Mouse (Mus musculus) gastrocnemius, adult 18-20 months (tissue): Measurements from ENCODE around the gene Coasy. TPM values are rescaled to one million over a fixed set of nuclear protein-coding genes. Genes with fewer than 3 reads are reported as not detected.

Experiments
- DNase-seq: peaks from one replicate; pipeline ENCODE4 v3.0.0; 2021; ENCODE audit warnings: low spot score
- total RNA-seq, 2 experiments: library from RNA; stranded (reverse); gene quantifications; 2 replicates each; pipeline ENCODE4 v1.2.3; 2021

Gene Coasy
- total RNA-seq, 2 experiments from 2014 or later = 7.3 to 7.7 TPM

DNA sequence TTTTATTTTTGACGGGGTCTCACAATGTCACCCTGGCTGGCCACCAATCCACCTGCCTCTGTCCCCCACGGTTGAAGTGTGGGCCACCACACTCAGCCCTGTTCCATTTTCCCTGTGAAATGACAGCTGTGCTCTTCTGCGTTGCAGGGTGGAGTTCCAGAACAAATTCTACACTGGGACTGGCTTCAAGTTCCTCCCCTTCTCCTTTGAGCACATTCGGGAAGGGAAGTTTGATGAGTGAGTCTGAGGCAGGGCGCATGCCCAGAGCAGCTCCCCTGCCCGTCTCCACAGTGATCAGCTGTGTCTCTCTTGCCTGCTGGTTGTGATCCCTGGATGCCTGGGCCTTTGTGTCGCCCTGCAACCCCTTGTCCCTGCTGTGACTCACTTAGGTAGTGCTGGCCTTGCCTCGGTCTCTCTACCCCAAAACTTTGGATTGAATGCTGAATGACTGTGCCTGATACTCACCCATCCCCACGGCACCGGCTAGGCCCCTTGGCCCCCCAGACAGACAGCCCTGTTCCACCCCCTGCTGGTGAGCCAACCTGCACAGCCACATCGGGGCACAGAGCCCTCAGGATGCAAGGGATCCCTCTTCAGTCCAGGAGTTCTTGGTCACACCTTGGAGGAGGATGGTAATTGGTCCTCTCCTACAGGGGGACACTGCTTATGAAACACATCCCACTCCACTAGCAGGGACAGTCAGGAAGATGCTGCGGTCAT lies 20.0 kb upstream of the Coasy start:
- DNase-seq = peak; percentile 75

DNA sequence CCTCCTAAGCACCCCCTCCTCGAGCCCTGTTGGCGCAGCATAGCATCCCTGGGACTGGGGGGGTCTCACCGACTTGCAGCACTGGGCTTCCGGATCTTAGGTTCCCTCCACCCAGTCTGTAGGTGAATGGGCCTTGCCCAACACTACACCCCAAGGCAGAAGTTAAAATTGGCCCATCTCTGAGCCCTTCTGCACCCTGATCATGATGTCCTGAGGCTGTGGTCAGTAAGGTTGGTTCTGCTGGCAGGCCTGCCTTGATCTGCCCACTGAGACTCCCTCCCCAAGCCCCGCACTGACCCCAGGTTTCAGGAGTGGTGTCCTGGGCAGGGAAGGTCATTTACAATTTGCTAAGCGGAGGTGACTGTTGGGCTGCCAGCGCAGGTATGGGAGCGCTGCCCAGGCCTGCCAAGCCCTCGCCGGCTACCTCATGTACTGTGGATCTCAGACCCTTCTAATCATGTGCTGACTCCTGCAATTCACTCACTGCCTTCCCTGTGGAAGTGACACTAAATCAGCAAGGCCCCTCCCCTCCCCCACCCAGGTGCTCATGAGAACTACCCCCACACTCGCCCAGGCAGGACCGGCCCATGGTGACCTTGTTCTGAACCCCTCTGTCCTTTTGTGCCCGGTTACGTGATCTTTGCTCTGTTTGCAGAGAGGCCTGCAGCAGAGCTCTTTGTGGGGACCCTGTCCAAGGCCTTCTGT lies 19.2 kb upstream of the Coasy start:
- DNase-seq = no peak

DNA sequence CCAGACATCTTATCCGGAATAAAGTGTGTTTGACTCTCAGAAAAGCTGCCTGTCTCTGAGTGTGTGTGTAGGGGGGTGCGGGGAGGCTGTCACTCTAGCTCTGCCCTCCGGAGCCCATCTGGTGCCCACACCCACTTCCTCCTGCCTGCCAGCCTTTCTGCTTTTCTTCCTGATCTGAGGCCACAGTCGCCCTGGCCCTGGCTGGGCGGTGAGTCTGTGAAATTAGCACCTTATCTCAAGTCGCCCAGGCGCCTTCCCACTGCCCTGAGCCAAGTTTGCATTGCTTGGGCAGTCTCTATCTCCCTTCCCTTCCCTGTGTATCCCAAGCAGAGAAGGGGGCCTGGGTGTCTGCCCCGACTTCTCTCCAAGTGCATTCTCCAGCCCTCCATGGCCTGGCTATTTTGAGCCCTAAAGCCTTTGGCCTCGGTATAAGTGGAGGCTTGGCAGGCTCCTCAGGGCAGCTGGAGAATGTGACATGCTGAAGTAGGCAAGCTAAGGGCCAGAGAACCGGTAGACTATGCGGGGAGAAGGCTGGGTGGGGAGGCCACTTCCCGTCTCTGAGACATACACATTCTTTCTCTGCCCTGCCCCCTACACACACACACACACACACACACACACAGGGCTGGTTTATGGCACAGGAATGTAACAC lies 18.6 kb upstream of the Coasy start:
- peak; percentile 82 for DNase-seq

DNA sequence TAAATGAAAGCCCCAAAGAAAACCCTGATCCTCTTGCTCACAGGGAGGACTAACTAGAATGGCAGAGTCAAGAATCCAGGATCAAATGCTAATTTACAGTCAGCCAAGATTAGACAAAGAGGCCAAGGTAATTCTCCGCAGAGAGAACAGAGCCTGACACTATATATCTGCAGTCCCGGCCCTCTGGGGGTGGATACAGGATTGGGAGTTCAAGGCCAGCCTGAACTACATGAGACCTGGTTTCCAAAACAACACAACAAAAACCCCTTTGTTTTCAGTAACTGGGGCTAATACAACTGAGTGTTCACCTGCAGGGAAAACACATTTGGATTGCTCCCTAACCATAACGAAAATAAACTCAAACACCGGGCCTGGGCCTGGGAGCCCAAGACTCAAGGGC lies 17.9 kb upstream of the Coasy start:
- DNase-seq = no peak

DNA sequence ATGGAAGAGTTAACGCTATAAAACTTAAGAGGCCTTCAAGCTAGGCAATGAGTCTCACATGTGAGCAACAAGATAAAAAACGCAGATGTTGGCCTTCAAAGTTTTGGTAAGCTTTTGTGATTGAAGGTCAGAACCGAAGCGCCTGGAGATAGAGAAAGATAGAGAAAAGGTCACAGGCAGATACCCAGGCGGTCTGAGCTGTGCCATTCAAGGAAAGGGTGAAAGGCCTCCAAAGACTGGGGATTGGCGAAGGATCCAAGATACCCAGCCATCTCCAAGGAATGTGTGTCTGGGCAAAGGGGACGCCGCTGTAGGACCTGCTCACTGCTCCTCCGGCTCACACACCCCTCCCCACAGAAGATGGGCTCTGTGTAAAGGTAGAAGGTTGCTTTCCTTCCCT lies 17.4 kb upstream of the Coasy start:
- no peak for DNase-seq

DNA sequence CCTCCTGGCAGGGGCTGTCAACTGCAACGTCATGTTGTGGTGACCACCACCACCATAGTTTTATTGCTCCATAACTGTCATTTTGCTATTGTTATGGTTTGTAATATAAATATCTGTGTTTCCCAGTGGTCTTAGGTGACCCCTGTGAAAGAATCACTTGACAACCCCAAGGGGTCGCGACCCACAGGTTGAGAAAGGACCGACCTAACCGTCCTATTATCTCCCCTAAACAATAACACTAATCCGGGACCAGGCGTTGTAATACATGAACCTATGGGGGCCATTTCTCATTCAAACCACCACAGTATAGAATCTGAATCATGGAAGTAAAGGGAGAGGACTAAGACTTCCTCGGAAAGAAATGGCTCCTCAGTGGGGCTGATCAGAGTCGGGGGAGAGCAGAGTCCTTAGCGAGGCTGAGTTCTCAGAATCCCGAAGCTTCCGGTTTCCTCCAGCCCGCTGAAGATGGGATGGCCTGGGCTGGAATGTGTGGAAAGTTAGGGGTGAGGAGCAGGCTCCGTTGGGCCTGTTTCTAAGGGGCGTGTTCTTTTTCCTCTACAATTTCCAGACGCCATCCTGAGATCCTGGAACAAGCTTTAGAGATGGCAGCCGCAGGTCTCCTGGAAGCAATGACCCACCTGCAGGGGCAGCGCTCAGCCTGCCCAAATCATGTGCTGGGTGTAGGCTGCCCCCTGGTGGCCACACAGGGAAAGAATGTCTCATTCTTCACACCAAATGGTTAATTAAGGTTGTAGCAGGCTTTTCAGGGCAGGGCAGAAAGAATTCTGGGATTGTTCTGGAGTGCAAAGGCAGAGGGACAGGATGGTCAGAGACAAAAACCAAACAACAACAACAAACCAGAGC lies 15.6 kb upstream of the Coasy start:
- DNase-seq = peak; percentile 79

DNA sequence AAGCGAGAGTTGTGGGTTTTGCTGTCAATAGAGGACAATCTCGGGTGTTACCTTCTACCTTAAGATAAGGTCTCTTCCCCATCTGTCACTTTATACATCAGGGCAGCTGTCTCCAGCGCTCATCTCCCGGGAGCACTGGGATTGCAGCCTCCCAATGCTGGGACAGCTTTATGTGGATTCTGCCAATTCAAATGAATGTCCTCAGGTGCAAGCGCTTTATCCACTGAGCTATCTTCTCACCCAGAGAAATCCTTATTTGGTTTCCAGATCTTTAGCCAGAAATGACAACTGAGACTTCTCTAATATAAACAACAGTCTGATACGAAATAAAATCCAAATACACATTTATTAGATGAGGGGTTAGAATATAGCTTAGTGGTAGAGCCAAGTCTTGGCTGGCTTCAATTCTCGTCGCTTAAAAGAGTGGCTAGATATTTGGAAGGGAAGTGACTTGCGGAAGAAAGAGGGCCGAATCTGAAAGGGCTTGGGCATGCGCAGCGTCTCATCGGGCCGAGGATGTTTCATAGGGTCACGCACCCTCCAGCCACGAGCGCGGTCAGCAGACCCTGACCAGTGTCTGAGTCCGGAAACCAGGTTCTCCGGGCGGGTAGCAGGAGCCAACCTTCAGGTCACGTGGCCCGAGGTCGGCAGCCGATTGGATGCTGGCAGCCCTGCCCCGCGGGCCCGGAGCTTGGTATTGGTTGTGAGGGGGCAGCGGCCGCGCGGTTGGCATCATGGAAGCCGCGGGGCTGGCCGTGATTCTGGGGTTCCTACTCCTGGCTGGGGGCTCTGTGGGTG lies 12.8 kb upstream of the Coasy start, which contains the start of gene Naglu:
Gene Naglu (plus strand): TSS at position 622 of the 798 bp plus-strand sequence.
- peak; percentile 97 for DNase-seq

DNA sequence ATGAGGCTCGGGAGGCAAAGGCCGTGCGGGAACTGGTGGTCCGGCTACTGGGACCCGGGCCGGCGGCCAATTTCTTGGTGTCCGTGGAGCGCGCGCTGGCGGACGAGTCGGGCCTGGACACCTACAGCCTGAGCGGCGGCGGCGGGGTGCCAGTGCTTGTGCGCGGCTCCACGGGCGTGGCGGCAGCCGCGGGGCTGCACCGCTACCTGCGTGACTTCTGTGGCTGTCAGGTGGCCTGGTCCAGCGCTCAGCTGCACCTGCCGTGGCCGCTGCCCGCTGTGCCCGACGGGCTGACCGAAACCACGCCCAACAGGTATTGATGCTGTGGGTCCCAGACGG lies 12.2 kb upstream of the Coasy start:
- no peak for DNase-seq

DNA sequence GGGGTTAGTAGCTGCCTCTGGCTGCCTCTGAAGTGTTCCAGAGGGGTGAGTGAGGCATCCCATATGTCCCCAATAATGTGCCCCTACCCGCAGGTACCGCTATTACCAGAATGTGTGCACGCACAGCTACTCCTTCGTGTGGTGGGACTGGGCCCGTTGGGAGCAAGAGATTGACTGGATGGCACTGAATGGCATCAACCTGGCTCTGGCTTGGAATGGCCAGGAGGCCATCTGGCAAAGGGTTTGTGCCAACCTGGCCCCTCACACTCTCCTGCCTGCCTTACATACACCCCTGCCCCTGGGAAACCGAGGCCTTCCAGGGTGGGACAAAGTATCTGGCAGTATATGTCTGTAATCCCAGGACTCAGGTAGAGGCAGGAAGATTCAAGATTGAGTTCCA lies 11.4 kb upstream of the Coasy start:
- no peak for DNase-seq

DNA sequence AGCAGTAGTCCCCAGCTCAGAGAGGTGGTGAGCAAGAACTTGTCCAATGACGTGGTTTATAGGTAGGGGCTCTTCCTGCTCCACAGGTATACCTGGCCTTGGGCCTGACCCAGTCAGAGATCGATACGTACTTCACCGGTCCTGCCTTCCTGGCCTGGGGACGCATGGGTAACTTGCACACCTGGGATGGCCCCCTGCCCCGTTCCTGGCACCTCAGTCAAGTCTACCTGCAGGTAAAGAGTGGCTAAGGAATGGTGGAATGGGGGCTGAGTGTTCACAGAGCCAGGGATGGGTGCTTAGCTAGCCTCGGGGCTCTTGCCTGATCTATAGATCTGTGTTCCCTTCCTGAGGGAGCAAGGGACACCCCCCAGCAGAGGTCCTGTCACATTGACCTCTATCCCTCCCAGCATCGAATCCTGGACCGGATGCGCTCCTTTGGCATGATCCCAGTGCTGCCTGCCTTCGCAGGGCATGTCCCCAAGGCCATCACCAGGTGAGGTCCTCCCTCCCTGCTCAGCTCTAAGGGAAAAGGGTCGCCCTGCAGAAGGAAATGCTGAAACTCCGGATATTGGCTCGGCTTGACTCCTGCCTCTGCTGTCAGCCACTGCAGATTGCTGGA lies 10.4 kb upstream of the Coasy start:
- DNase-seq = no peak

DNA sequence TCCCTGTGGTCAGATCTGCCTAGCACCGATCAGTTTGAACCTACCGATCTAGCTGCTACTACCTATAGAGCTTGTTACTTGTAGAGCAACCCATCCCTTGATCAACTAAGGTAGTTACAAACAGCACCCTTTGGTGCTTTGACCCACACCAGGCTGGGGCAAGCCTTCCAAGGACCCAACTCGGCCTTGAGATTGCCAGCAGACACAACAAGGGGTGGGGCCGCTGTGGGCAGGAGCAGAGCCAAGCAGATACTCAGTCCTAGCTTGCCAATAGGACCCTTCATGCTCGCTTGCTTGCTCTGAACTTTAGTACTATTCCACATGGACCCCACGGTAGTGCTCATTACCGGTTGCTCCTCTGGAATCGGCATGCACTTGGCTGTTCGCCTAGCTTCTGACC lies 4.2 kb upstream of the Coasy start, which contains the start of gene Hsd17b1:
Gene Hsd17b1 (plus strand): TSS at position 291 of the 400 bp plus-strand sequence.
- no peak for DNase-seq

DNA sequence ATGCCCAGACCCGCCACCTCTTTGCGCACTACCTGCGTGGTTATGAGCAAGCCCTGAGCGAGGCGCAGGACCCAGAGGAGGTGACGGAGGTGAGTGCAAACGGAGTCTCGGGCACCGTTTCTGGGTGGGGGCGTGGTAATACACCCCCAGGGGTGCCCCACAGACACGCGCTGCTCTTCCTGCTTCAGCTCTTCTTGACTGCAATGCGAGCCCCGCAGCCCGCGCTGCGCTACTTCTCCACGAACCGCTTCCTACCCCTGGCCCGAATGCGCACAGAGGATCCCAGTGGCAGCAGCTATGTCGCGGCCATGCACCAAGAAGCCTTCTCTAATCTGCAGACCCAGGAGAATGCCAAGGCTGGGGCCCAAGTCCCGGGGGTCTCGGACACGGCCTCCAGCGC lies 2.6 kb upstream of the Coasy start:
- DNase-seq = no peak

DNA sequence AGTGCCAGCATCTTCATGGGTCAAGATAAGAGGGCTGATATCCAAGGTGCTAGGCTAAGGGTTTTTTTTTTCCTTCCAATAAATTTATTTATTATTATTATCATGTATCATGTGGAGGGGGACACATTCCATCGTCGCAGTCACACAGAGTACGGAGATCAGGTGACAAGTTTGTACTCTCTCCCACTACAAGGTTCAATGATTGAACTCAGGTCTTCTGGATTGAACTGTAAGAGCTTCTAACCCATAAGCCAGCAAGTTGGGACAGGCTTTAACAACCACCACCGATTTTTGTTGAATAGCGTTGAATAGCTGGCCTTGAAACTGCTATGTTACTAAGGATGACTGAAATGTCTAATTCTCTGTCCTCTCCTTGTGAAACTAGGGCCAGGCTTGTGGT lies 1.9 kb upstream of the Coasy start:
- DNase-seq = no peak

DNA sequence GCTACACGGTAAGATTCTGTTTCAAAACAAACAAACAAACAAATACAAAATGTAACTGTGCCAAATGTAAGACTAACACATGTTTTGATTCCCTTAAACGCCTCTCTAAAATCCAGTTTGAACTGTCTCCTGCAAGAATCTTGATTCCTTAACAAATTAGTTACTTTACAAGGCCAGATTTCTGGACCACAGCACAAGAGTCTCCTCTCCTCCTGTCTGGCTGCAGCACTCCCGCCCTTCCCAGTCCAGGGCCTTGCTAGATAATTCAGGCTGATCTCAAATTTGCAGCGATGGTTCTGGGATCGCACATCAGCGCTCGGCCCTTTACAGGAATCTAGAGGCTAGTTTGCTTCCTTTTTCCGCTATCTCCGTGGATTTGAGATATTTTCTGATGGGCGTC lies 706 bp upstream of the Coasy start:
- no peak for DNase-seq

DNA sequence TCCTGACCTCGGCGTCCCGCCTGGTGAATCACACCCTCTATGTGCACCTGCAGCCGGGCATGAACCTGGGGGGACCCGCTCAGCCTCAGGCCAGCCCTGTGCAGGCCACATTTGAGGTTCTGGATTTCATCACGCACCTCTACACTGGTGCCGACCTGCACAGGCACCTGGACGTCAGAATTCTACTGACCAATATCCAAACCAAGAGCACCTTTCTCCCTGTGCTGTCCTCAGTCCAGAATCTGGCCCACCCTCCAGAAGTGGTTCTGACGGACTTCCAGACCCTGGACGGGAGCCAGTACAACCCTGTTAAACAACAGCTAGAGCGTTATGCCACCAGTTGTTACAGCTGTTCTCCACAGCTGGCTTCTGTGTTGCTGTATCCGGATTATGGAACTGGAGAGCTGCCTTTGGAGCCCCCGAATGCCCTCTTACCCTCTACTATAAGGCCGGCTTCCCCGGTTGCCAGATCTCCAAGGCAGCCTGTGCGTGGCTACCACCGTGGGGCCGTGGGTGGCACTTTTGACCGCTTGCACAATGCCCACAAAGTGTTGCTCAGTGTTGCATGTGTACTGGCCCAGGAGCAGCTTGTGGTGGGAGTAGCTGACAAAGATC lies 825 bp downstream of the Coasy start:
- DNase-seq = no peak

DNA sequence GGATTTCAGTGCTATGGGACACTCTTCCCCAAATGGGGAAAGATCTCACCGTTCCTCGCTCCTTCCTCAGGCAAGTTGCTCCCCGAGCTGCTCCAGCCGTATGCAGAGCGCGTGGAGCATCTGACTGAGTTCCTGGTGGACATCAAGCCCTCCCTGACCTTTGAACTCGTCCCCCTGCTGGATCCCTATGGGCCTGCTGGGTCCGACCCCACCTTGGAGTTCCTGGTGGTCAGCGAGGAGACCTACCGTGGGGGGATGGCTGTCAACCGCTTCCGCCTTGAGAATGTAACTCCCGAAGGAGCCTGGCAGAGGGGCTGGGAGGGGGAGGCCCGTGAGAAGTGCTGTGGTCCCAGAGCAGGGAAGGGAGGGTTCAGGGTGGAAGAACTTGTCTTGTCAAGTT lies 1.9 kb downstream of the Coasy start:
- no peak for DNase-seq

DNA sequence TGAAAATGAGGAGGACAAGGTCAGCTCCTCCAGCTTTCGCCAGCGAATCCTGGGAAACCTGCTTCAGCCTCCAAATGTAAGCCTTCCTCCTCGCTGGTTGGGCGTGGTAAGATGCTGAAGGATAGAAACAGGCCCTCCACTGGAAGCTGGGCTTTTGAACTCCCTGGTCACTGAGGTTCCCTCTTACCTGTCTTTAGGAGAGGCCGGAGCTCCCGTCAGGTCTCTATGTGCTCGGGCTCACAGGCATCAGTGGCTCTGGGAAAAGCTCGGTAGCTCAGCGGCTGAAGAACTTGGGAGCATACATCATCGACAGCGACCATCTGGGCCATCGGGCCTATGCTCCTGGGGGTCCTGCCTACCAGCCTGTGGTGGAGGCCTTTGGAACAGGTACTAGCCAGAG lies 2.4 kb downstream of the Coasy start:
- DNase-seq = no peak

DNA sequence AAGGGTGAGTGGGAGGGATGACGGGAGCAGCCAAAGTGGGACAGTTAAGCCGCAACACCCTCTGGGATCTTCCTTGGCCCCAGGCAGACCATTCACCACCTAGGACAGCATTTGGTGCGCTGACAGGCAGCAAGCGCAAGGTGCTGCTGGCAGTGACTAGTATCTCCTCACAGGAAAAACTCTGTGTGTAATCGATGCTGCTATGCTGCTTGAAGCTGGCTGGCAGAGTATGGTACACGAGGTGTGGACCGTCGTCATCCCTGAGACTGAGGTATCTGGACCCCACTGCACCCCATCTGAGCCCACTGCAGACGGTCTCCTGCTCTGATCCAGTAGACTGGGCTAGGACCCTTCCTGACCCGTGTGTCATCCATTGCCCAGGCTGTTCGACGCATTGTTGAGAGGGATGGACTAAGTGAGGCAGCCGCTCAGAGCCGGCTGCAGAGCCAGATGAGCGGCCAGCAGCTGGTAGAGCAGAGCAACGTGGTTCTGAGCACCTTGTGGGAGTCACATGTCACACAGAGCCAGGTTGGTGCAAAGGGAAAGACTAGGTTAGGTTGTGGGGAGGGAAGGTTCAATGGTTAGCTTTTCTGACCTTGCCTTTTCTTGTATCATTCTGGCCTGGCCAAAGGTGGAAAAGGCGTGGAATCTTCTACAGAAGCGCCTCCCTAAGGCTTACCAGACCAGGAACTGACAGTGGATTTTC lies 3.4 kb downstream of the Coasy start:
- DNase-seq = no peak

DNA sequence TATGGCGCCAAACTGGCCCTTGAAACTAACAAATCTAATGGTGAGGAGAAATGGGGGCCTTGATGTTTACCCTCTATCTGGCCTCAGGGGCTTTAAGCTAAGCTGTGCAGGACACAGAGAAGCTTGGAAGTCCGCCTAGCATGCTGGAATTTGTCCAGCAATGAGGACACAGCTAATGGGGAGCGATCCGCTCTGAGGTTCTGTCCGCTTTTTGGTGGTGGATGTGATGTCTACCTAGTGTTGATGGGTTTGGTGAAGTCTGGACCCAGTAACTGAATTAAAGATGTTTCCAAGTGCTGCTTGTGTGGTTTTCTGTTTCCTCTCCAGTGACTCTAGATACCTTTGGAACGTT lies 3.9 kb downstream of the Coasy start:
- no peak for DNase-seq
